Mouse (Mus musculus) retina, postnatal 7 days (tissue): ENCODE measurements around the gene Pde4c.

Source experiments
- DNase-seq: peaks from one replicate; pipeline ENCODE4 v3.0.0-alpha.2; 2012; ENCODE audit warnings: low read depth, low spot score

The Pde4c gene

DNA sequence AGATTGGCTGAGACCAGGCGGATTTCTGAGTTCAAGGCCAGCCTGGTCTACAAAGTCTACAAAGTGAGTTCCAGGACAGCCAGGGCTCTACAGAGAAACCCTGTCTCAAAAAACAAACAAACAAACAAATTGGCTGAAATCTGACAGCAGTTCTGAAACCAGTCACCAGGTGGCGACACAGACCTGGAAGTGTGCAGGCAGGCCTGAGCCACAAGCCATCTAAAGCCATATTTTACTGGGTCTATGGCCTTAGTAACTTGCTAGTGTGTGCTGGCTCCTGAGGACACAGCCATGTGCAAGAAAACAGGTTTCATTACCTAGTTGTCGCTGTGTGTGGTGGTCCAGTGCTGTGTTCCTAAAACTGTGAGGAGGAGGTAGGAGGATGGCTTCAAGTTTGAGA lies 2.8 kb upstream of the Pde4c start:
- DNase-seq: peak; percentile 73

GRCm38 (mm10) chr8:70721601-70722000 lies 1.9 kb upstream of the Pde4c start:
- no peak for DNase-seq

DNA sequence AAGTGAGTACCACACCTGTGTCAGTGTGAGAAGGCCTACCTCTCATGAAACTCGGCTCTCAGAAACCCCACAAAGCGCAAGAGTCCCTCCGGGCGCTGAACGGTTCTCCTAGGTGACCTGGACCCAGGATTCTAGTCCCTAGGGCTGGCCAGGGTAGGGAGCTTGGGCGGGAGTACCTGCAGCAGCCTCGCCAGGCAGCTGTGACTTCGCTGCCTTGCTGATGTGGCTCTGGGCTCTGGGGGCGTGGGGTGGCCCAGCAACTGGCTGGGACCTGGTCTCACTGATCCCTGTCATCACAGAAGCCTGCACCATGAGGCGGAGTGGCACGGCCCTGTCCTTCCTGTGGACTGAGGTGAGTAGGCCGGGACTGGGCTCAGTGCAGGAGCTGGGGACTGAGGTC lies 696 bp downstream of the Pde4c start:
- DNase-seq: no peak

DNA sequence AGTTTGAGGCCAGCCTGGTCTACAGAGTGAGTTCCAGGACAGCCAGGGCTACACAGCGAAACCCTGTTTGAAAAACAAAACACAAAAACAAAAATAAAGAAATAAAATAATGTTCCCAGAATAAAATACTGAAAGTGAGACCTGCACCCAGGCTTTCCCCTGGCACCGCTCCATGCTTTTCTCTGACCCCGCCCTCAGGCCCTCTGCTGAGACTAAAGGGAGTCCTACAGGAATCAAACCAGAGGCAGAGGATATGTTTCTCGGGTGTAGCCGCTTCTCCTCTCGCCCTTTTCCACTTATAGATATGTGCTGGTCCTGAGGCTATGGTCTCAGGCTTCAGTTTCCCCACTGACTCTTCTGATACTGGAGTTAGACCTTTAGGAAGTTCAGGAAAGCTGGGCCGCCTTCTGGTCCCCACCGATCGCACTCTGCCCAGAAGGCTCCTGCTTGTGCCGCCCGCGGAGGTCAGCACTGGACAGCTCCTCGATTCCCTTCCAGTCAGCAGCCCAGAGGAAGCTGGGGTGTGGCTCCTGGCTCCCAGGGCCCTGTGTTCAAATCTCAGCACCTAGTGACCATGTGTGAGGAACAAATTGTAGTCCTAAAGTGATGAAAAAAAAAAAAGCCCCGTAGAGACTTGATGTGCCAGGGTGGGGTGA lies 2.4 kb downstream of the Pde4c start:
- no peak for DNase-seq

DNA sequence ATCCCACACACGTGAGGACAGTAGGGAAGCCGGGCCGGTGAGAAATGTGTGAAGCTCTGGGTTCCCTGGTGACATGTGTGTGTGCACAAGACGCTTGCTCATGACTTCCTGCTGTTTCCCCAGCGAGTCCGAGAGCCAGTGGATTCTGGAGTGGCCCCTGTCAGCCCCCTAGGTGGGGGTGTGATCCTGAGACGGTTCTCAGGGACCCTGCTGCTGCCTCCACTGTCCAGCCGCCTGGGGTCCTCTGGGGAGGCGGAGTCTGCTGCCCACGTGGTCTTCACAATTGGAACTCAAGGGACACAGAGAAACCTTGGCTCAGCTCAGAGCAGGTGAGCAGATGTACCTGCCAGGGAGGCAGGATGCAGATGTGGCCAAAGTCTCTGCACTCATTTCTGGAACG lies 3.2 kb downstream of the Pde4c start:
- no peak for DNase-seq

GRCm38 (mm10) chr8:70729808-70730475 lies 6.4 kb downstream of the Pde4c start:
- DNase-seq: no peak

- no peak for DNase-seq
Observed at GRCm38 (mm10) chr8:70730956-70731355, 7.4 kb downstream of the Pde4c start.

GRCm38 (mm10) chr8:70737705-70738104 lies 14.2 kb downstream of the Pde4c start:
- DNase-seq: no peak

GRCm38 (mm10) chr8:70738211-70738610 lies 14.7 kb downstream of the Pde4c start:
- no peak for DNase-seq

- no peak for DNase-seq
Observed at GRCm38 (mm10) chr8:70741661-70742060, 18.1 kb downstream of the Pde4c start.

- no peak for DNase-seq
Observed at GRCm38 (mm10) chr8:70742176-70742575, 18.7 kb downstream of the Pde4c start.

- no peak for DNase-seq
Observed at GRCm38 (mm10) chr8:70742981-70743655, 19.6 kb downstream of the Pde4c start.

GRCm38 (mm10) chr8:70743656-70744590 lies 20.4 kb downstream of the Pde4c start:
- DNase-seq: no peak

- no peak for DNase-seq
Observed at GRCm38 (mm10) chr8:70744806-70745205, 21.3 kb downstream of the Pde4c start.

DNA sequence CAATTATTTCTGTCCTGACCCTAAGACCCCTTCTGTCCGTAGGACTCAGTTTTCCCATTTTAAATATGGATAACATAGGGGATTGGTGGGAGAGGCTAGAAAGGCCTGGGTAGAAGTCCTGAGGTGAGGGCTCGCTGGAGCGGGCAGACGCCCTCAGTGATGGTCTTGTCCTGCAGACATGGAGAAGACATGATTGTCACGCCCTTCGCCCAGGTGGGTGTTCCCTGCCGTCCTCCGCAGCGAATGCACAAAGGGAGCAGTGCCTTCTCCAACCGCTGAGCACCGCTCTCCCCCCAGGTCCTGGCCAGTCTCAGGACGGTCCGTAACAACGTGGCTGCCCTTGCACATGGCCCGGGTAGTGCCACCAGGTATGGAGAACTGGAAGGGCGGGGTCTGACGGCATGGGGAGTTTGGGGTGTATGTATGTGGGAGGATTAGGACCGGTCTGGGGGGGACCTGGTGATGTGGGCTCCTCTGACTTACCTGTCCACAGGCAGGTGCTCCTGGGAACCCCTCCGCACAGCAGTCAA lies 22.2 kb downstream of the Pde4c start:
- DNase-seq: no peak

- no peak for DNase-seq
Observed at GRCm38 (mm10) chr8:70746676-70747075, 23.2 kb downstream of the Pde4c start.

GRCm38 (mm10) chr8:70747211-70747890 lies 23.8 kb downstream of the Pde4c start:
- no peak for DNase-seq

- DNase-seq: no peak
Observed at GRCm38 (mm10) chr8:70748246-70749096, 25.0 kb downstream of the Pde4c start.

GRCm38 (mm10) chr8:70749097-70749674 lies 25.7 kb downstream of the Pde4c start:
- no peak for DNase-seq
